Mouse (Mus musculus) erythroblast, embryonic 14.5 days (primary cell): ENCODE results near the gene Ovol2.
"Not testable (repeated sequence)": the region's sequence is repeated elsewhere in the genome, so short reads cannot be mapped to it uniquely, and the experiment has no call there.

Source experiments
- GATA1 ChIP-seq: IDR thresholded peaks from 2 replicates; pipeline ENCODE4 v1.6.1; 2012; ENCODE audit warnings: low read length, inconsistent platforms, mixed read lengths
- TAL1 ChIP-seq: IDR thresholded peaks from 3 replicates; pipeline ENCODE4 v1.6.1; 2012; ENCODE audit warnings: low read length, inconsistent platforms, mixed read lengths

GRCm38 (mm10) chr2:144338149-144338548 lies 6.2 kb upstream of the Ovol2 start:
- TF ChIP-seq GATA1, TAL1: not testable (repeated sequence)
